Mouse (Mus musculus): ENCODE data around the gene Ect2l.
A peak's percentile ranks its signal among the peaks of the same experiment; 100 is the strongest.
"Not testable (repeated sequence)": the region's sequence is repeated elsewhere in the genome, so short reads cannot be mapped to it uniquely, and the experiment has no call there.

Gene Ect2l

GRCm38 (mm10) chr10:18191706-18192105, 19.0 kb downstream of the Ect2l start:
- no peak for DNase-seq (ENCODE audit: low spot score)

GRCm38 (mm10) chr10:18189498-18189897, 21.2 kb downstream of the Ect2l start:
- no peak for DNase-seq (ENCODE audit: low spot score)

- no peak for DNase-seq (ENCODE audit: low spot score)
Measured at GRCm38 (mm10) chr10:18188564-18188963, 22.1 kb downstream of the Ect2l start.

- peak; percentile 65 for DNase-seq (ENCODE audit: low spot score)
Measured at GRCm38 (mm10) chr10:18182246-18182645, 28.4 kb downstream of the Ect2l start.

- DNase-seq (ENCODE audit: low spot score) = no peak
Measured at GRCm38 (mm10) chr10:18177304-18177703, 33.4 kb downstream of the Ect2l start.

- DNase-seq (ENCODE audit: low spot score) = no peak
Measured at GRCm38 (mm10) chr10:18176722-18177121, 34.0 kb downstream of the Ect2l start.

- DNase-seq (ENCODE audit: low spot score) = no peak
Measured at GRCm38 (mm10) chr10:18175087-18175486, 35.6 kb downstream of the Ect2l start.

- no peak for DNase-seq (ENCODE audit: low spot score)
Measured at GRCm38 (mm10) chr10:18162435-18162971, 48.2 kb downstream of the Ect2l start.

- no peak for DNase-seq (ENCODE audit: low spot score)
Measured at GRCm38 (mm10) chr10:18147224-18147623, 63.5 kb downstream of the Ect2l start.

- DNase-seq (ENCODE audit: low spot score) = no peak
Measured at GRCm38 (mm10) chr10:18142231-18142630, 68.5 kb downstream of the Ect2l start.

- DNase-seq (ENCODE audit: low spot score) = no peak
Measured at GRCm38 (mm10) chr10:18141389-18141788, 69.3 kb downstream of the Ect2l start.

GRCm38 (mm10) chr10:18139615-18140014, 71.1 kb downstream of the Ect2l start:
- no peak for DNase-seq (ENCODE audit: low spot score)

- DNase-seq (ENCODE audit: low spot score) = not testable (repeated sequence)
Measured at GRCm38 (mm10) chr10:18138853-18139503, 71.7 kb downstream of the Ect2l start.

GRCm38 (mm10) chr10:18131666-18132650, 78.7 kb downstream of the Ect2l start:
- no peak for DNase-seq (ENCODE audit: low spot score)

GRCm38 (mm10) chr10:18130276-18130675, 80.4 kb downstream of the Ect2l start:
- no peak for DNase-seq (ENCODE audit: low spot score)

GRCm38 (mm10) chr10:18118336-18118735, 92.4 kb downstream of the Ect2l start:
- no peak for DNase-seq (ENCODE audit: low spot score)

- no peak for DNase-seq (ENCODE audit: low spot score)
Measured at GRCm38 (mm10) chr10:18113473-18114093, 97.1 kb downstream of the Ect2l start.

GRCm38 (mm10) chr10:18110940-18111339, 99.8 kb downstream of the Ect2l start:
- no peak for DNase-seq (ENCODE audit: low spot score)

- no peak for DNase-seq (ENCODE audit: low spot score)
Measured at GRCm38 (mm10) chr10:18107471-18107870, 103.2 kb downstream of the Ect2l start.

- no peak for DNase-seq (ENCODE audit: low spot score)
Measured at GRCm38 (mm10) chr10:18102166-18102565, 108.5 kb downstream of the Ect2l start.

GRCm38 (mm10) chr10:18090691-18091090, 120.0 kb downstream of the Ect2l start:
- no peak for DNase-seq (ENCODE audit: low spot score)

GRCm38 (mm10) chr10:18082772-18083171, 127.9 kb downstream of the Ect2l start:
- no peak for DNase-seq (ENCODE audit: low spot score)

Data from testis, postnatal 14 days (tissue).